Mouse (Mus musculus) liver, embryonic 12.5 days (tissue): ENCODE data around the gene Hist1h2be. TPM values are rescaled to one million over a fixed set of nuclear protein-coding genes. Genes with fewer than 3 reads are reported as not detected.
"Not testable (repeated sequence)": the region's sequence is repeated elsewhere in the genome, so short reads cannot be mapped to it uniquely, and the experiment has no call there.

Source experiments
- ATAC-seq: fragments of 200-750 bp; cut with Nextera tagmentation; 2 replicates; pipeline ENCODE4 v1.8.0; 2017; ENCODE audit warnings: moderate number of reproducible peaks, mild to moderate bottlenecking, moderate library complexity
- H3K27ac ChIP-seq: fragments of 300-500 bp; sonication (generic); 2 replicates; pipeline ENCODE4 v1.5.1; 2016; ENCODE audit warnings: mild to moderate bottlenecking
- H3K27me3 ChIP-seq: fragments of 300-500 bp; sonication (generic); replicated peaks from 2 replicates; pipeline ENCODE4 v1.6.1; 2016; ENCODE audit warnings: mild to moderate bottlenecking, moderate library complexity
- H3K36me3 ChIP-seq: fragments of 300-500 bp; sonication (generic); 2 replicates; pipeline ENCODE4 v1.6.1; 2016; ENCODE audit warnings: mild to moderate bottlenecking, moderate library complexity
- H3K4me1 ChIP-seq: fragments of 300-500 bp; sonication (generic); 2 replicates; pipeline ENCODE4 v1.6.1; 2016
- H3K4me2 ChIP-seq: fragments of 300-500 bp; sonication (generic); 2 replicates; pipeline ENCODE4 v1.6.1; 2016; ENCODE audit warnings: mild to moderate bottlenecking, moderate library complexity
- H3K4me3 ChIP-seq: fragments of 300-500 bp; sonication (generic); 2 replicates; pipeline ENCODE4 v1.5.1; 2016; ENCODE audit warnings: mild to moderate bottlenecking, moderate library complexity
- H3K9ac ChIP-seq: fragments of 300-500 bp; sonication (generic); 2 replicates; pipeline ENCODE4 v1.6.1; 2016; ENCODE audit warnings: mild to moderate bottlenecking, moderate library complexity
- H3K9me3 ChIP-seq: fragments of 300-500 bp; sonication (generic); replicated peaks from 2 replicates; pipeline ENCODE4 v1.6.1; 2016; ENCODE audit warnings: mild to moderate bottlenecking, moderate library complexity
- WGBS: fragments of 180-500 bp; shearing (Covaris S2); methylation state at CpG from one replicate; pipeline ENCODE4 v1.1.7; 2016; ENCODE audit not compliant: insufficient replicate concordance; 5-methylcytosine and 5-hydroxymethylcytosine counted together
- polyA plus RNA-seq: library from polyadenylated mRNA; unstranded; fragments of >200 nt; fragmentation: Nextera tagmentation; extraction: Ambion mirVana; gene quantifications from 2 replicates; pipeline ENCODE4 v1.2.1, GENCODE M21; 2016

Hist1h2be gene
- polyA plus RNA-seq, 1 experiment from 2014 or later: 2.1 TPM

- Histone ChIP-seq H3K9me3 (no peaks in the 10 kb centered on the region), H3K4me2 (peak overlapping the region; percentile 71), H3K27me3 (no peaks in the 10 kb centered on the region), H3K9ac (peak overlapping the region; percentile 78), H3K4me3 (peak overlapping the region; percentile 56), H3K27ac (peak overlapping the region; percentile 99), H3K36me3 (no peaks in the 10 kb centered on the region), H3K4me1 (peaks cover 67% of the 10 kb centered on the region)
- no peak for ATAC-seq
- WGBS: 34% methylated on average over 8 of the region's 8 CpGs
Measured at GRCm38 (mm10) chr13:23551931-23552914, 68.7 kb downstream of the Hist1h2be start.

GRCm38 (mm10) chr13:23551146-23551834 lies 69.6 kb downstream of the Hist1h2be start, which contains the start of gene Hist1h4f:
Hist1h4f (minus strand) TSS chr13:23551648.
- Histone ChIP-seq H3K9ac (peak within 1 kb of the TSS; percentile 78), H3K4me3 (peak within 1 kb of the TSS; percentile 56), H3K4me2 (peak within 1 kb of the TSS; percentile 71), H3K4me1 (peaks cover 67% of the 10 kb centered on the region), H3K27ac (peak within 1 kb of the TSS; percentile 99)
- under 1% methylated on average over 47 of the region's 47 CpGs for WGBS
- peak; percentile 71 for ATAC-seq
- not testable (repeated sequence) for H3K9me3 ChIP-seq, H3K36me3 ChIP-seq, H3K27me3 ChIP-seq

DNA sequence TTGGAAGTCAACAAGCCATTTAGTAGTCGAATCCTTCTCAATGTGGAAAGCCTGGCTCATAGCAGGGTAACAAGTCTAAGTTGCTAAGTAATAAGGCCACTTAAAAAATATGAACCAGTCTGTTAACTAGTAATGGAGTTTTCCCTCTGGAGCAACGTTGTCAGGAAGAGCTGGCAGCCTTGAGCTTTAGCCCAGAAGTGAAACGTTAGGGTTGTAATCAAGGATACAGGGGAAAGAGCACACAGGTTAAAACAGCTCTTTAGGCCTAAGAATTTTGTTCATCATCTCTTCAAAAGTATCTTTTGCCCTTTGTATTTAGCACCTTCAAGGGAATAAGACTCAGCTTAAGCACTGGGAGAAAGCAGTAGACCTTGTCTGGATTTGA lies 70.2 kb downstream of the Hist1h2be start:
- Histone ChIP-seq H3K4me2 (peak overlapping the region; percentile 71), H3K9ac (peak overlapping the region; percentile 78), H3K4me1 (peaks cover 65% of the 10 kb centered on the region), H3K27me3 (no peaks in the 10 kb centered on the region), H3K27ac (peak overlapping the region; percentile 99), H3K36me3 (no peaks in the 10 kb centered on the region), H3K9me3 (no peaks in the 10 kb centered on the region), H3K4me3 (peak overlapping the region; percentile 56)
- ATAC-seq: peak; percentile 1; the same call in 1 of the 2 replicates
- WGBS: 4% methylated on average over 3 of the region's 3 CpGs

DNA sequence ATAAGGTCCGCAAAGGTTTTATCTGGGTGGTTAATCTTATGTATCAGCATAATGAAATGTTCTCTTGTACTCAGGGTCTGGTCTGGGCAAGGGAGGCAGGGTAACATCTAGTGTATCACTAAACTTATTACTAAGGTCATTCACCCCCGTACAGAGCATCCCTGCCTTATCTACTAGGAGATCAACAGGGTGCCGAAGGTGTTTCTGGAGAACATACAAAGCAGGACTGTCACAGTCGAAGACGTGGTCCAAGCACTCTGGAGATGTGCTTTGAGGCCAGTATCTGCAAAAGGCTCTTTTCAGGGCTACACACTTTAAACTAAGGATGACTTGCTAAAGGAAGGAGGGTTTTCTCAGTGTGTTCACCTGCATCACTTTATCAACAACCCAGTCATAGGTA lies 74.2 kb downstream of the Hist1h2be start:
- no peak overlapping the region for H3K4me3 ChIP-seq
- ATAC-seq: no peak
- no peaks in the 10 kb centered on the region for H3K9me3 ChIP-seq
- H3K36me3 ChIP-seq: no peaks in the 10 kb centered on the region
- H3K27ac ChIP-seq: peak overlapping the region; percentile 80
- 69% methylated on average over 5 of the region's 5 CpGs for WGBS
- H3K9ac ChIP-seq: peak overlapping the region; percentile 7
- H3K4me2 ChIP-seq: peak overlapping the region; percentile 53; the same call in 1 of the 2 replicates
- H3K27me3 ChIP-seq: no peaks in the 10 kb centered on the region
- H3K4me1 ChIP-seq: peaks cover 36% of the 10 kb centered on the region

- Histone ChIP-seq H3K4me2 (peak overlapping the region; percentile 76), H3K4me3 (peak overlapping the region; percentile 54), H3K4me1 (peaks cover 34% of the 10 kb centered on the region), H3K9ac (peak overlapping the region; percentile 73), H3K27ac (peak overlapping the region; percentile 98)
- not testable (repeated sequence) for H3K36me3 ChIP-seq, H3K9me3 ChIP-seq, H3K27me3 ChIP-seq, ATAC-seq
- 0% methylated on average over 11 of the region's 14 CpGs for WGBS
Measured at GRCm38 (mm10) chr13:23544787-23545120, 76.2 kb downstream of the Hist1h2be start.

GRCm38 (mm10) chr13:23543965-23544786 lies 76.7 kb downstream of the Hist1h2be start, which contains the start of gene Hist1h3f:
Hist1h3f (plus strand) TSS chr13:23544052.
- Histone ChIP-seq H3K4me2 (peak within 1 kb of the TSS; percentile 76), H3K9me3 (no peaks in the 10 kb centered on the region), H3K4me3 (peak within 1 kb of the TSS; percentile 62), H3K36me3 (no peaks in the 10 kb centered on the region), H3K27me3 (no peaks in the 10 kb centered on the region), H3K27ac (peak within 1 kb of the TSS; percentile 98), H3K4me1 (peaks cover 28% of the 10 kb centered on the region), H3K9ac (peak within 1 kb of the TSS; percentile 84)
- peak; percentile 78 for ATAC-seq
- WGBS: under 1% methylated on average over 32 of the region's 45 CpGs

DNA sequence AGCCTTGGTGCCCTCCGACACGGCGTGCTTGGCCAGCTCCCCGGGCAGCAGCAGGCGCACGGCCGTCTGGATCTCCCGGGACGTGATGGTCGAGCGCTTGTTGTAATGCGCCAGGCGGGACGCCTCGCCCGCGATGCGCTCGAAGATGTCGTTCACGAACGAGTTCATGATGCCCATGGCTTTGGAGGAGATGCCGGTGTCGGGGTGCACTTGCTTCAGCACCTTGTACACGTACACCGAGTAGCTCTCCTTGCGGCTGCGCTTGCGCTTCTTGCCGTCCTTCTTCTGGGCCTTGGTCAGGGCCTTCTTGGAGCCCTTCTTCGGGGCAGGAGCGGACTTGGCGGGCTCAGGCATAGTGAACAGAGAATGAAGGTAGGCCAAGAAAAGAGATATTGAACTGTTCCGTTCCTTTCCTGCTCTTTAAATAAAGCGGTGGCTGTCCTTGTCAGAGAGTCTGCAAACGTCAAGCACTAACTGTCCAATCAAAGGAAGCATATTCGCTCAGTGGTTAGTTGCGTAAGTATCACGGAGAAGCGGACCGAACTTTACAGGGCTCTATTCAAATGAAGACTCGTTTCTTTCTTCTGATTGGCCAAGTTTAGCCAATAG lies 77.8 kb downstream of the Hist1h2be start, which contains the start of gene Hist1h2bh:
Gene Hist1h2bh (minus strand): TSS at position 394 of the 609 bp plus-strand sequence.
- Histone ChIP-seq H3K4me3 (peak within 1 kb of the TSS; percentile 62), H3K27ac (peak within 1 kb of the TSS; percentile 98), H3K4me1 (peaks cover 25% of the 10 kb centered on the region), H3K4me2 (peak within 1 kb of the TSS; percentile 76), H3K9ac (peak within 1 kb of the TSS; percentile 84)
- not testable (repeated sequence) for H3K27me3 ChIP-seq, H3K9me3 ChIP-seq, H3K36me3 ChIP-seq
- WGBS: under 1% methylated on average over 28 of the region's 42 CpGs
- peak; percentile 90 for ATAC-seq

DNA sequence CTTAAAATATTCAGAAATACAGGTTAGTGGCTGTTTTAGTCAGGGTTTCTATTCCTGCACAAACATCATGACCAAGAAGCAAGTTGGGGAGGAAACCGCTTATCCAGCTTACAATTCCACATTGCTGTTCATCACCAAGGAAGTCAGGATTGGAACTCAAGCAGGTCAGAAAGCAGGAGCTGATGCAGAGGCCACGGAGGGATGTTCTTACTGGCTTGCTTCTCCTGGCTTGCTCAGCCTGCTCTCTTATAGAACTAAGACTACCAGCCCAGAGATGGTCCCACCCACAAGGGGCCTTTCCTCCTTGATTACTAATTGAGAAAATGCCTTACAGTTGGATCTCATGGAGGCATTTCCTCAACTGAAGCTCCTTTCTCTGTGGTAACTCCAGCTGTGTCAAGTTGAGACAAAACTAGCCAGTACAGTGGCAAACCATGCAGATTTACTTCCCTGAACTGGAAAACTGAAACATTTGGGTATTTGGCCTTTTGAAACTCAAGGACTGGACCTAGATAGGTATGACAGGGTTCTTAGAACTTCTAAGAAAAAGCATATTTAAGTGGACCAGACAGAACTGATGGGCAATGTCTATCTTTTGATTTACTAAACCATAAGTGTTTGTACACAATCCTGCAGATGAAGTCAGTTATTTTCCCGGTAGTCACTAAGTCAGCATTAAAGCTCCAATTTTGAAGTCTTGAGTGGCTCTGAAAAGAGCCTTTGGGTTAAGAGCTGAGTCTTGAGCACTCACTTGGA lies 78.5 kb downstream of the Hist1h2be start:
- Histone ChIP-seq H3K4me2 (peak overlapping the region; percentile 76), H3K4me3 (peak overlapping the region; percentile 62), H3K9ac (peak overlapping the region; percentile 84), H3K27ac (peak overlapping the region; percentile 98), H3K4me1 (peaks cover 32% of the 10 kb centered on the region)
- not testable (repeated sequence) for H3K27me3 ChIP-seq, H3K36me3 ChIP-seq, H3K9me3 ChIP-seq
- 0 out of 2 replicates have a peak, but pooled peaks have one; percentile 0 for ATAC-seq
- WGBS: 9% methylated on average over 3 of the region's 3 CpGs

DNA sequence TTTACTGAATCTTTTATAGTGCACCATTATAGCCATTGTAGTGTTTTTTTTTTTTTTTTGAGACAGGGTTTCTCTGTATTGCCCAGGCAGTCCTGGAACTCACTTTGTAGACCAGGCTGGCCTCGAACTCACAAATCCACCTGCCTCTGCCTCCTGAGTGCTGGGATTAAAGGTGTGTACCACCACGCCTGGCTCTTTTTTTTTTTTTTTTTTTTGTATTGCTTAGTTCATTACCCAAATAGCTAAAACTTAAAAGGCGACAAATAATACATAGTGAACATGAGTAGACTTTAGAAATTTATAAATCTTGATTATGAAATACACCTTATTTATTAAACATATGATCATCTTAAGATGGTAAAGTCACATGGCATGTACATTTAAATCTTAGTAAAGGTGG lies 79.4 kb downstream of the Hist1h2be start:
- Histone ChIP-seq H3K4me1 (peaks cover 35% of the 10 kb centered on the region), H3K36me3 (no peaks in the 10 kb centered on the region), H3K27me3 (no peaks in the 10 kb centered on the region), H3K4me2 (peak overlapping the region; percentile 76), H3K4me3 (peak overlapping the region; percentile 62), H3K9me3 (no peaks in the 10 kb centered on the region), H3K9ac (peak overlapping the region; percentile 84), H3K27ac (peak overlapping the region; percentile 98)
- WGBS: 56% methylated on average over 3 of the region's 3 CpGs
- ATAC-seq: no peak

DNA sequence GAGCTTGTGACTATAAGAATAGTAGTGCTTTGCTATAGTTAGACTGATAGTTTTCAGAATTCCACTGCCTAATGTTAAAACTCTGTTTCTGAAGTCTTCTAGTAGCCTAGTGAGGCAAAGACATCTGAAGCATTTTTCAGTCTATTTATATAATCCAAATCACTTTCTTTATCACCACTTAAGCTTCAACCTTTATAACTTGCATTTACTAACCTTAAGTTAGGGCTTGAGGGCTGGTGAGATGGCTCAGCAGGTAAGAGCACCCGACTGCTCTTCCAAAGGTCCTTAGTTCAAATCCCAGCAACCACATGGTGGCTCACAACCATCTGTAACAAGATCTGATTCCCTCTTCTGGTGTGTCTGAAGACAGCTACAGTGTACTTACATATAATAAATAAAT lies 81.1 kb downstream of the Hist1h2be start:
- H3K4me2 ChIP-seq, H3K9ac ChIP-seq, H3K36me3 ChIP-seq, H3K9me3 ChIP-seq, H3K27me3 ChIP-seq, H3K4me3 ChIP-seq, ATAC-seq: not testable (repeated sequence)
- 81% methylated on average over 1 of the region's 1 CpGs for WGBS
- Histone ChIP-seq H3K27ac (peak overlapping the region; percentile 100; the same call in 1 of the 2 replicates), H3K4me1 (peaks cover 35% of the 10 kb centered on the region)
